28 mouse cellular contexts compared by ENCODE assay signal in the genomic region with DNA sequence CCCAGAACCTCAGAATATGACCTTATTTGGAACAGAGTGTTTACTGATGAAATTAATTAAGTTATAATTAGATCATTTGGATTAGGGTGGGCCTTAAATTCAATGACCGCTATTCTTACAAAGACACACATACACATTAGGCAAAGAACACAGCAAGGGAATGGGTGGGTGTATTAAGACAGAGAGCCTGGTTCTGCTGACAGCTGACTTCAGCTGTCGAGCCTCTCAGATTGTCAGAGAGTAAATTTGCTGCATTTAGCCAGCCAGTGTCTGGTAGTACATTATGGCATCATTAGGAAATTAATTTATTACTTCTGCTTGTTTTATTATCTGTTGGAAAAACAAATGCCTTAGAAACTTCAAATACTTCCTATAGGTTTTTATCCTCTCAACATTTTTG.
DNase-seq lines count a peak whose midpoint lies in the region; ATAC-seq and TF ChIP-seq lines count a peak whose summit lies in the region.
"Had no signal": no experiment of that assay in that cellular context is flagged by ENCODE, and none has a peak within 500 bp of the region (broad histone marks: within the 10 kb centered on the region; RNA-seq: fewer than 3 reads in every experiment).

No protein-coding gene starts in this region.

- no peak overlapping the region for H3K4me3 ChIP-seq in heart, adult 2 months
- no peak overlapping the region for H3K4me3 ChIP-seq in lung, embryonic 14.5 days (ENCODE audit: low read depth, low read length)
- H3K4me3 ChIP-seq: embryonic facial prominence, embryonic 13.5 days; embryonic facial prominence, embryonic 15.5 days; erythroblast, embryonic 14.5 days; forebrain, embryonic 10.5 days; forebrain, embryonic 12.5 days had no signal

- H3K36me3 ChIP-seq in heart, adult 2 months (ENCODE audit: control insufficient read depth, insufficient read depth, low read length): no peaks in the 10 kb centered on the region
- H3K36me3 ChIP-seq in lung, embryonic 14.5 days (ENCODE audit: insufficient read depth): no peaks in the 10 kb centered on the region
- H3K36me3 ChIP-seq: embryonic facial prominence, embryonic 13.5 days; embryonic facial prominence, embryonic 15.5 days; forebrain, embryonic 10.5 days; forebrain, embryonic 12.5 days; G1E had no signal

- no peak for TF ChIP-seq EP300 in heart, adult 2 months (IDR thresholded peaks at IDR 0.05; ENCODE audit: insufficient read depth, low read depth, low read length)

- H3K27ac ChIP-seq in heart, adult 2 months: no peak overlapping the region
- no peak overlapping the region for H3K27ac ChIP-seq in lung, embryonic 14.5 days (ENCODE audit: low read depth)
- H3K27ac ChIP-seq: embryonic facial prominence, embryonic 13.5 days; embryonic facial prominence, embryonic 15.5 days; forebrain, embryonic 10.5 days; forebrain, embryonic 12.5 days had no signal

- no peak for TF ChIP-seq POLR2A in heart, adult 2 months (IDR thresholded peaks at IDR 0.05; ENCODE audit: insufficient read depth, low read depth, low read length)

- ATAC-seq in lung, embryonic 14.5 days (ENCODE audit: insufficient read depth): no peak
- ATAC-seq: activated CD4-positive, CD25-positive, alpha-beta regulatory T cell, adult 4 months; CD4-positive, CD25-positive, alpha-beta regulatory T cell, adult 4 months; forebrain, embryonic 14.5 days; forebrain, embryonic 16.5 days; Patski had no signal

- peak; percentile 74 for DNase-seq in heart, adult 11 months
- DNase-seq in heart, adult 2 months: no peak
- DNase-seq in kidney, postnatal 10 days: peak; percentile 44
- no peak for DNase-seq in kidney, postnatal 25 days
- DNase-seq in lung, embryonic 14.5 days: peak; percentile 12
- no peak for DNase-seq in lung, postnatal 25 days (ENCODE audit: low spot score)
- DNase-seq: adrenal gland, adult 8-10 months; adrenal gland, postnatal 14 days; adrenal gland, postnatal 36 days; B cell, adult 2 months; cerebellum, adult 11-12 months; cerebellum, adult 2 months; cerebellum, adult 9-10 months; cerebellum, postnatal 10 days; cerebellum, postnatal 25 days; embryo, embryonic 11 days had no signal

- no peaks in the 10 kb centered on the region for H3K79me2 ChIP-seq in heart, adult 2 months (replicated peaks; ENCODE audit: control insufficient read depth, insufficient read depth, low read length)

- no peak overlapping the region for H3K9ac ChIP-seq in heart, adult 2 months (ENCODE audit: low read depth, low read length)
- H3K9ac ChIP-seq in lung, embryonic 14.5 days: no peak overlapping the region
- H3K9ac ChIP-seq: embryonic facial prominence, embryonic 13.5 days; embryonic facial prominence, embryonic 15.5 days; forebrain, embryonic 12.5 days had no signal

- intact Hi-C loops in heart, adult 2 months (cut with DNase I): no loop called here

- 60% methylated on average over 2 of the region's 2 CpGs for WGBS in heart, adult 2 months
- 56% methylated on average over 2 of the region's 2 CpGs for WGBS in lung, embryonic 14.5 days

- no peak for TF ChIP-seq CTCF in heart, adult 2 months (IDR thresholded peaks at IDR 0.05)
- no peak for TF ChIP-seq CTCF in lung, embryonic 14.5 days (IDR thresholded peaks at IDR 0.05; ENCODE audit: low read depth)

- no peak overlapping the region for H3K4me2 ChIP-seq in lung, embryonic 14.5 days
- H3K4me2 ChIP-seq: embryonic facial prominence, embryonic 13.5 days; embryonic facial prominence, embryonic 15.5 days; forebrain, embryonic 12.5 days had no signal

- no peaks in the 10 kb centered on the region for H3K9me3 ChIP-seq in lung, embryonic 14.5 days (ENCODE audit: low read depth, low read length)
- H3K9me3 ChIP-seq: embryonic facial prominence, embryonic 13.5 days; embryonic facial prominence, embryonic 15.5 days; forebrain, embryonic 10.5 days; forebrain, embryonic 12.5 days had no signal

- no peaks in the 10 kb centered on the region for H3K4me1 ChIP-seq in heart, adult 2 months (ENCODE audit: control insufficient read depth, insufficient read depth, low read length)
- no peaks in the 10 kb centered on the region for H3K4me1 ChIP-seq in lung, embryonic 14.5 days (ENCODE audit: insufficient read depth)
- H3K4me1 ChIP-seq: embryonic facial prominence, embryonic 13.5 days; embryonic facial prominence, embryonic 15.5 days; forebrain, embryonic 10.5 days; forebrain, embryonic 12.5 days had no signal

- no peaks in the 10 kb centered on the region for H3K27me3 ChIP-seq in heart, adult 2 months (ENCODE audit: control insufficient read depth, insufficient read depth, low read length)
- H3K27me3 ChIP-seq in lung, embryonic 14.5 days (ENCODE audit: insufficient read depth, low read length): no peaks in the 10 kb centered on the region
- H3K27me3 ChIP-seq: CH12.LX; embryonic facial prominence, embryonic 13.5 days; forebrain, embryonic 12.5 days; Patski had no signal

Comparison
In these comparisons a context has a peak if more than half of its experiments do, and no peak if none do; other contexts are left out.
1. DNase-seq: peak in heart, adult 11 months (single experiment), kidney, postnatal 10 days (single experiment) and lung, embryonic 14.5 days (single experiment); none in heart, adult 2 months (0 of 2), kidney, postnatal 25 days (0 of 2) and lung, postnatal 25 days (single experiment).